11 mouse cellular contexts compared by ENCODE assay signal in the genomic region with DNA sequence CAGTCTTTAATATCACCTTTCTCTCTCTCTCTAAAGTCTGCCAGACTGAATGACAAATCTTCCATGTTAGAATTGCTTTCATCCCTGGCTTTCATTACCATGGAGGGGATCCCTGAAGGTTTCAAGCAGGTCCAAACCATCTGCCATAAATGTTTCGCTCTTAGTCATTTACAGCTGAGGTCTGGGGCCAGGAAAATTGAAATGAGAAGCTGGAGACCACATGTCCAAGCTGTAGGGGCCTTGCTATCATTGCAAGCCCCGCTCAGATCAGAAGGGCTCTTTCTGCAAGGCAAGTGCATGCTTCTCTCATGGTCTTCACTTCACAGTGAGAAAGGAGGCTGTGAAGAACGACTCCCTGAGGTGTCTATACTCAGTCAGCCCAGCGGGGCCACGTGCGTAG.
"Had no signal": no experiment of that assay in that cellular context is flagged by ENCODE, and none has a peak within 500 bp of the region (broad histone marks: within the 10 kb centered on the region; RNA-seq: fewer than 3 reads in every experiment).

No protein-coding gene starts in this region.

- H3K4me3 ChIP-seq: left cerebral cortex, adult 2 months; liver, embryonic 15.5 days; midbrain, embryonic 13.5 days; stomach, embryonic 15.5 days had no signal

- H3K27me3 ChIP-seq: liver, embryonic 15.5 days; midbrain, embryonic 13.5 days; stomach, embryonic 15.5 days had no signal

- H3K4me2 ChIP-seq: liver, embryonic 15.5 days; midbrain, embryonic 13.5 days; stomach, embryonic 15.5 days had no signal

- H3K9me3 ChIP-seq: liver, embryonic 15.5 days; midbrain, embryonic 13.5 days; stomach, embryonic 15.5 days had no signal

- H3K9ac ChIP-seq: liver, embryonic 15.5 days; midbrain, embryonic 13.5 days; stomach, embryonic 15.5 days had no signal

- ATAC-seq: lung, postnatal 0 days; midbrain, embryonic 13.5 days had no signal

- H3K27ac ChIP-seq: left cerebral cortex, adult 2 months; liver, embryonic 15.5 days; midbrain, embryonic 13.5 days; stomach, embryonic 15.5 days had no signal

- DNase-seq: kidney, postnatal 10 days; lung, adult 2 months; lung, postnatal 36 days; right cerebral cortex, postnatal 14 days; thymus, adult 2 months; thymus, postnatal 25 days had no signal

- H3K4me1 ChIP-seq: liver, embryonic 15.5 days; midbrain, embryonic 13.5 days; stomach, embryonic 15.5 days had no signal
